In the genomic region with DNA sequence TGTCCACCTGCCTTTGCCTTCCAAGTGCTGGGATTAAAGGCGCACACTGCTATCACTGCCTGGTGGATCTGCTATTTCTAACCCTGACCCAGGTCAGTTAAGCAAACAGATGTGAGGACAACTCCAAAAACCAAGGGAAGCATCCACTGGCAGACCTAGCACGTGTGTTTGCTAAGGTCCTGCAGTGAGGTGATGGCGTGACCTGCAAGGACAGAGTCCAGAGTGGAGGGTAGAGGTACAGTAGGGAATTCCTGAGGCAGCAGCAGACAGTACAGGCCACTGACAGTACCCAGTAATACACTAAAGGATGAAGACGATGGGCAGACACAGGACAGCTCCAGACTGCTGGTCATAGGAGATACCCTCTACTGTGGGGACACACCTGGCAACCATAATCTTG, we compare ENCODE assay signal across 18 mouse cellular contexts. TPM values are rescaled to one million over a fixed set of nuclear protein-coding genes. Genes with fewer than 3 reads are reported as not detected.
"Had no signal": no experiment of that assay in that cellular context is flagged by ENCODE, and none has a peak within 500 bp of the region (broad histone marks: within the 10 kb centered on the region; RNA-seq: fewer than 3 reads in every experiment).

No protein-coding gene starts in this region.

- H3K4me2 ChIP-seq: midbrain, embryonic 15.5 days; neural tube, embryonic 12.5 days; neural tube, embryonic 15.5 days had no signal

- H3K4me1 ChIP-seq: midbrain, embryonic 15.5 days; neural tube, embryonic 12.5 days; neural tube, embryonic 15.5 days had no signal

- H3K27me3 ChIP-seq: midbrain, embryonic 15.5 days; neural tube, embryonic 12.5 days; neural tube, embryonic 15.5 days had no signal

- H3K4me3 ChIP-seq: layer of hippocampus, adult 2 months; left cerebral cortex, adult 2 months; midbrain, embryonic 15.5 days; neural tube, embryonic 12.5 days; neural tube, embryonic 15.5 days had no signal

- H3K9me3 ChIP-seq: midbrain, embryonic 15.5 days; neural tube, embryonic 12.5 days; neural tube, embryonic 15.5 days had no signal

- H3K27ac ChIP-seq: layer of hippocampus, adult 2 months; left cerebral cortex, adult 2 months; macrophage; midbrain, embryonic 15.5 days; neural tube, embryonic 12.5 days; neural tube, embryonic 15.5 days had no signal

- ATAC-seq: intestine, postnatal 0 days; midbrain, embryonic 15.5 days had no signal

- DNase-seq: kidney, adult 9 months; kidney, postnatal 14 days; kidney, postnatal 4 days; layer of hippocampus, postnatal 36 days; lung, adult 2 months; right cerebral cortex, adult 18-20 months; right cerebral cortex, postnatal 14 days; right cerebral cortex, postnatal 4 days; thymus, adult 18-20 months; thymus, postnatal 36 days had no signal

- H3K9ac ChIP-seq: midbrain, embryonic 15.5 days; neural tube, embryonic 12.5 days; neural tube, embryonic 15.5 days had no signal

RNA-seq across cellular contexts. Expression of gene Fgfr3, which starts 19.1 kb away (rescaled TPM):
- total RNA-seq: megakaryocyte, adult 5-6 weeks had no signal
- polyA plus RNA-seq: macrophage had no signal
